Mouse (Mus musculus) cerebellum, adult 2 months (tissue): Measurements from ENCODE around the gene Smim7.

Experiments used
- CTCF ChIP-seq: fragments of 200-500 bp; IDR thresholded peaks from 2 replicates; pipeline ENCODE4 v1.5.1; 2011; ENCODE audit warnings: low read depth, mild to moderate bottlenecking, control low read depth, low read length, moderate library complexity, borderline replicate concordance; ENCODE audit not compliant: insufficient read depth
- POLR2A ChIP-seq: fragments of 200-500 bp; IDR thresholded peaks from 2 replicates; pipeline ENCODE4 v1.6.1; 2011; ENCODE audit warnings: low read length, control low read depth, borderline replicate concordance; ENCODE audit not compliant: insufficient read depth

- TF ChIP-seq POLR2A (peak; percentile 56; the same call in 1 of the 2 replicates), CTCF (no peak)
These were observed 22.9 kb downstream of the Smim7 start, which contains the start of gene Med26 for GRCm38 (mm10) chr8:72547802-72548643.
